8 mouse cellular contexts compared by ENCODE assay signal in genomic region chr8:11007581-11008378, GRCm38 (mm10). TPM values are rescaled to one million over a fixed set of nuclear protein-coding genes. Genes with fewer than 3 reads are reported as not detected.
A peak's percentile ranks its signal among the peaks of the same experiment; 100 is the strongest.
DNase-seq lines count a peak whose midpoint lies in the region; ATAC-seq and TF ChIP-seq lines count a peak whose summit lies in the region.

No protein-coding gene starts in this region.

- no peak for TF ChIP-seq POLR2A in thymus, adult 2 months (IDR thresholded peaks at IDR 0.05; ENCODE audit: control insufficient read depth, extremely low read depth, insufficient read depth, low read length, poor library complexity)

- H3K4me2 ChIP-seq in liver, embryonic 12.5 days, result peak overlapping the region; percentile 90
- peak overlapping the region; percentile 77 for H3K4me2 ChIP-seq in neural tube, embryonic 13.5 days

- WGBS in liver, embryonic 12.5 days (ENCODE audit: insufficient replicate concordance), result under 1% methylated on average over 80 of the region's 88 CpGs
- under 1% methylated on average over 88 of the region's 88 CpGs for WGBS in neural tube, embryonic 13.5 days
- WGBS in thymus, adult 2 months, result 1% methylated on average over 88 of the region's 88 CpGs

- H3K27ac ChIP-seq in liver, embryonic 12.5 days, result peak overlapping the region; percentile 97
- peak overlapping the region; percentile 99 for H3K27ac ChIP-seq in neural tube, embryonic 13.5 days (replicated peaks)
- H3K27ac ChIP-seq in thymus, adult 2 months (ENCODE audit: control insufficient read depth, insufficient read depth, low read length), result no peak overlapping the region

- peak overlapping the region; percentile 94 for H3K9ac ChIP-seq in liver, embryonic 12.5 days
- H3K9ac ChIP-seq in neural tube, embryonic 13.5 days, result peak overlapping the region; percentile 92

- no peak for TF ChIP-seq CTCF in C2C12 (IDR thresholded peaks at IDR 0.05; ENCODE audit: control insufficient read depth, insufficient read depth, insufficient read length)
- TF ChIP-seq CTCF in thymus, adult 2 months (IDR thresholded peaks at IDR 0.05; ENCODE audit: borderline replicate concordance, control insufficient read depth, extremely low read depth, insufficient read depth, low read length, poor library complexity), result no peak

- H3K9me3 ChIP-seq in liver, embryonic 12.5 days (replicated peaks), result no peaks in the 10 kb centered on the region
- H3K9me3 ChIP-seq in neural tube, embryonic 13.5 days, result no peaks in the 10 kb centered on the region

- intact Hi-C loops in gastrocnemius, postnatal 14 days (cut with DNase I; ENCODE audit: low total_unique reads), result loop anchor here (5.0 to 10.0 kb wide), 3 partner anchors 167 to 430 kb away; no protein-coding TSS in a partner anchor

- H3K4me3 ChIP-seq in C2C12 (ENCODE audit: insufficient read depth, poor library complexity, severe bottlenecking), result peak overlapping the region; percentile 46
- peak overlapping the region; percentile 88 for H3K4me3 ChIP-seq in liver, embryonic 12.5 days
- peak overlapping the region; percentile 79 for H3K4me3 ChIP-seq in neural tube, embryonic 13.5 days
- peak overlapping the region; percentile 69 for H3K4me3 ChIP-seq in thymus, adult 2 months (ENCODE audit: control insufficient read depth, insufficient read depth, low read length)

- peaks cover 16% of the 10 kb centered on the region for H3K79me2 ChIP-seq in C2C12 (ENCODE audit: control insufficient read depth, insufficient read depth)

- peak; percentile 74 for DNase-seq in ZHBTc4 (ENCODE audit: low read depth, low spot score)
- peak; percentile 79 for DNase-seq in embryo, embryonic 10 days (ENCODE audit: low spot score)
- DNase-seq in gastrocnemius, postnatal 14 days, result peak; percentile 43
- peak; percentile 59 for DNase-seq in kidney, adult 11 months
- DNase-seq in thymus, adult 2 months, result peak; percentile 54

- H3K36me3 ChIP-seq in C2C12 (ENCODE audit: control insufficient read depth, insufficient read depth), result no peaks in the 10 kb centered on the region
- peaks cover 29% of the 10 kb centered on the region for H3K36me3 ChIP-seq in liver, embryonic 12.5 days
- no peaks in the 10 kb centered on the region for H3K36me3 ChIP-seq in neural tube, embryonic 13.5 days
- no peaks in the 10 kb centered on the region for H3K36me3 ChIP-seq in thymus, adult 2 months (ENCODE audit: control insufficient read depth, insufficient read depth, low read length)

- peak overlapping the region; percentile 62 for H3ac ChIP-seq in C2C12 (ENCODE audit: control insufficient read depth, insufficient read length, low read depth)

- no peaks in the 10 kb centered on the region for H3K27me3 ChIP-seq in C2C12 (ENCODE audit: control insufficient read depth, insufficient read depth, insufficient read length)
- H3K27me3 ChIP-seq in liver, embryonic 12.5 days (replicated peaks), result peaks cover 14% of the 10 kb centered on the region; the same call in 1 of the 2 replicates
- H3K27me3 ChIP-seq in neural tube, embryonic 13.5 days, result no peaks in the 10 kb centered on the region
- H3K27me3 ChIP-seq in thymus, adult 2 months (ENCODE audit: control insufficient read depth, insufficient read depth, low read length), result no peaks in the 10 kb centered on the region

- H3K4me1 ChIP-seq in liver, embryonic 12.5 days, result peaks cover 59% of the 10 kb centered on the region
- H3K4me1 ChIP-seq in neural tube, embryonic 13.5 days (replicated peaks), result peaks cover 64% of the 10 kb centered on the region
- peaks cover 26% of the 10 kb centered on the region for H3K4me1 ChIP-seq in thymus, adult 2 months (replicated peaks; ENCODE audit: control insufficient read depth, insufficient read depth, low read length)

- ATAC-seq in liver, embryonic 12.5 days, result no peak
- ATAC-seq in neural tube, embryonic 13.5 days (ENCODE audit: low read depth), result peak; percentile 1; the same call in 1 of the 2 replicates

- peaks cover 4% of the 10 kb centered on the region for H3K79me3 ChIP-seq in C2C12 (ENCODE audit: low read depth)

TF ChIP-seq in C2C12, 6 proteins besides CTCF, POLR2A, EP300 and RAD21:
- TF ChIP-seq USF1 (IDR thresholded peaks at IDR 0.05; ENCODE audit: low read depth) (no peak), MYOG (IDR thresholded peaks at IDR 0.05; ENCODE audit: control insufficient read depth, extremely low read depth, insufficient read length) (no peak), CEBPB (IDR thresholded peaks at IDR 0.05; ENCODE audit: low read depth) (no peak), MYOD1 (IDR thresholded peaks at IDR 0.05; ENCODE audit: control insufficient read depth, insufficient read length, low read depth) (no peak), MAX (IDR thresholded peaks at IDR 0.05) (no peak), FOSL1 (IDR thresholded peaks at IDR 0.05; ENCODE audit: insufficient read depth, low read length, poor library complexity, severe bottlenecking) (no peak)

RNA-seq across cellular contexts. Expression of gene Irs2, which starts 0.5 kb away (rescaled TPM):
- 2.3 TPM for polyA plus RNA-seq in C2C12 (2012; fragmentation: generic; extraction: Trizol)
- 10 to 100 TPM in 1 of 2 experiments, 1 to 10 TPM in 1; 7.9 to 12.3 TPM for total RNA-seq in gastrocnemius, postnatal 14 days (2021)
- polyA plus RNA-seq in liver, embryonic 12.5 days (2016; fragmentation: Nextera tagmentation; extraction: Ambion mirVana), result 9.6 and 10.4 TPM in 2 replicates
- 5.6 and 6.6 TPM in 2 replicates for polyA plus RNA-seq in neural tube, embryonic 13.5 days (2015; fragmentation: Nextera tagmentation; extraction: Ambion mirVana)
- polyA plus RNA-seq in thymus, adult 2 months (2012; rRNA removed), result 17.1 and 20.4 TPM in 2 replicates
